Mouse (Mus musculus) MEL (cell line): ENCODE data around the gene Ckap2l. TPM values are rescaled to one million over a fixed set of nuclear protein-coding genes. Genes with fewer than 3 reads are reported as not detected.

ENCODE experiments used
- DNase-seq: peaks from one replicate; pipeline ENCODE4 v3.0.0; 2011; ENCODE audit warnings: low read depth, low spot score
- H3K27ac ChIP-seq: 2 replicates; pipeline ENCODE4 v1.5.1; 2012; ENCODE audit warnings: low read depth, mild to moderate bottlenecking, control low read depth, low read length, moderate library complexity; ENCODE audit not compliant: control insufficient read depth
- H3K27me3 ChIP-seq, 2 experiments: fragments of 150-350 bp in 1 of 2; sonication (generic) in 1 of 2; 2 replicates each; pipeline ENCODE4 v1.6.1; 2012; ENCODE audit warnings: low read length in 2 of 2, mild to moderate bottlenecking in 2 of 2, improper control_type of control experiment in 1 of 2, moderate library complexity in 1 of 2; ENCODE audit not compliant: insufficient read depth in 2 of 2, control insufficient read depth in 1 of 2
- H3K36me3 ChIP-seq, 2 experiments: 2 replicates each; pipeline ENCODE4 v1.6.1; 2012 to 2014; ENCODE audit warnings: low read length in 2 of 2, improper control_type of control experiment in 1 of 2, inconsistent platforms in 1 of 2, mild to moderate bottlenecking in 1 of 2; ENCODE audit not compliant: insufficient read depth in 2 of 2, control insufficient read depth in 1 of 2
- H3K4me1 ChIP-seq, 2 experiments: fragments of 150-350 bp in 1 of 2; sonication (generic) in 1 of 2; 2 replicates each; pipeline ENCODE4 v1.6.1; 2012; ENCODE audit warnings: low read length in 2 of 2, improper control_type of control experiment in 1 of 2, mild to moderate bottlenecking in 1 of 2; ENCODE audit not compliant: insufficient read depth in 2 of 2, control insufficient read depth in 1 of 2
- H3K4me3 ChIP-seq, 2 experiments: fragments of 150-350 bp in 1 of 2; sonication (generic) in 1 of 2; 2 replicates each; pipeline ENCODE4 v1.5.1; 2012; ENCODE audit warnings: low read depth in 2 of 2, low read length in 2 of 2, mild to moderate bottlenecking in 2 of 2, moderate library complexity in 2 of 2, control low read depth in 1 of 2, improper control_type of control experiment in 1 of 2; ENCODE audit not compliant: control insufficient read depth in 1 of 2, insufficient read depth in 1 of 2
- H3K79me2 ChIP-seq: 2 replicates; pipeline ENCODE4 v1.6.1; 2012; ENCODE audit warnings: mild to moderate bottlenecking, low read length, moderate library complexity; ENCODE audit not compliant: control insufficient read depth, poor library complexity, insufficient read depth
- H3K9ac ChIP-seq: 2 replicates; pipeline ENCODE4 v1.6.1; 2012; ENCODE audit warnings: low read depth, mild to moderate bottlenecking, control low read depth, low read length, moderate library complexity; ENCODE audit not compliant: control insufficient read depth, poor library complexity, severe bottlenecking
- H3K9me3 ChIP-seq: fragments of 150-350 bp; sonication (generic); replicated peaks from 2 replicates; pipeline ENCODE4 v1.6.1; 2012; ENCODE audit warnings: mild to moderate bottlenecking, low read length, improper control_type of control experiment, moderate library complexity; ENCODE audit not compliant: insufficient read depth
- CHD1 ChIP-seq: IDR thresholded peaks from 2 replicates; pipeline ENCODE4 v1.6.1; 2012; ENCODE audit warnings: low read depth, mild to moderate bottlenecking, inconsistent platforms, low read length, improper control_type of control experiment
- EP300 ChIP-seq, 2 experiments: IDR thresholded peaks; 2 replicates each; pipeline ENCODE4 v1.6.1; 2011; ENCODE audit warnings: improper control_type of control experiment in 2 of 2, low read length in 2 of 2, low read depth in 1 of 2, mild to moderate bottlenecking in 1 of 2
- GATA1 ChIP-seq: IDR thresholded peaks from 2 replicates; pipeline ENCODE4 v1.6.1; 2011; ENCODE audit warnings: low read depth, low read length, improper control_type of control experiment
- MAFK ChIP-seq: IDR thresholded peaks from 2 replicates; pipeline ENCODE4 v1.6.1; 2011; ENCODE audit warnings: low read depth, mild to moderate bottlenecking, low read length, improper control_type of control experiment, borderline replicate concordance
- MAX ChIP-seq: IDR thresholded peaks from 2 replicates; pipeline ENCODE4 v1.6.1; 2011; ENCODE audit warnings: low read length, improper control_type of control experiment
- MAZ ChIP-seq: IDR thresholded peaks from 2 replicates; pipeline ENCODE4 v1.6.1; 2012; ENCODE audit warnings: low read depth, mild to moderate bottlenecking, inconsistent platforms, low read length, improper control_type of control experiment
- NRF1 ChIP-seq: IDR thresholded peaks from 2 replicates; pipeline ENCODE4 v1.6.1; 2014; ENCODE audit warnings: low read depth, mild to moderate bottlenecking, inconsistent platforms, low read length, improper control_type of control experiment, moderate library complexity; ENCODE audit not compliant: poor library complexity, insufficient read depth, severe bottlenecking
- POLR2A ChIP-seq, 2 experiments: IDR thresholded peaks; 2 replicates each; pipeline ENCODE4 v1.6.1; 2011 to 2012; ENCODE audit warnings: low read length in 2 of 2, mild to moderate bottlenecking in 2 of 2, control low read depth in 1 of 2, improper control_type of control experiment in 1 of 2, low read depth in 1 of 2, moderate library complexity in 1 of 2; ENCODE audit not compliant: control insufficient read depth in 1 of 2, insufficient read depth in 1 of 2, poor library complexity in 1 of 2
- RAD21 ChIP-seq: IDR thresholded peaks from 2 replicates; pipeline ENCODE4 v1.6.1; 2011; ENCODE audit warnings: mild to moderate bottlenecking, low read depth, low read length, improper control_type of control experiment
- SIN3A ChIP-seq: IDR thresholded peaks from 2 replicates; pipeline ENCODE4 v1.6.1; 2012; ENCODE audit warnings: low read length, improper control_type of control experiment, inconsistent platforms
- SMC3 ChIP-seq: IDR thresholded peaks from 2 replicates; pipeline ENCODE4 v1.6.1; 2011; ENCODE audit warnings: low read depth, low read length, improper control_type of control experiment
- TAL1 ChIP-seq: IDR thresholded peaks from 2 replicates; pipeline ENCODE4 v1.6.1; 2012; ENCODE audit warnings: mild to moderate bottlenecking, inconsistent platforms, low read length, moderate library complexity, mixed read lengths
- TCF12 ChIP-seq: IDR thresholded peaks from 2 replicates; pipeline ENCODE4 v1.6.1; 2014; ENCODE audit warnings: low read depth, mild to moderate bottlenecking, inconsistent platforms, low read length, improper control_type of control experiment, moderate library complexity
- USF1 ChIP-seq: IDR thresholded peaks from 2 replicates; pipeline ENCODE4 v1.6.1; 2014; ENCODE audit warnings: low read depth, mild to moderate bottlenecking, inconsistent platforms, low read length, improper control_type of control experiment, moderate library complexity
- USF2 ChIP-seq, 2 experiments: IDR thresholded peaks; 2 replicates each; pipeline ENCODE4 v1.6.1; 2011 to 2012; ENCODE audit warnings: improper control_type of control experiment in 2 of 2, low read length in 2 of 2, borderline replicate concordance in 1 of 2, inconsistent platforms in 1 of 2, low read depth in 1 of 2, mild to moderate bottlenecking in 1 of 2; ENCODE audit not compliant: insufficient read depth in 1 of 2
- ZMIZ1 ChIP-seq: IDR thresholded peaks from 2 replicates; pipeline ENCODE4 v1.6.1; 2012; ENCODE audit warnings: low read depth, mild to moderate bottlenecking, inconsistent platforms, low read length, improper control_type of control experiment, moderate library complexity
- polyA plus RNA-seq, 2 experiments: library from polyadenylated mRNA; stranded (reverse) in 1 of 2; unstranded in 1 of 2; fragments of >175 nt in 1 of 2; fragments of >200 nt in 1 of 2; gene quantifications; 2 replicates each; pipeline versions ENCODE4 v1.2.1 to v1.2.4; 2012; ENCODE audit warnings: low replicate concordance in 2 of 2, low read depth in 1 of 2; ENCODE audit not compliant: insufficient read length in 2 of 2, insufficient read depth in 1 of 2, missing spikeins in 1 of 2
- total RNA-seq: library from RNA; depleted of rRNA; stranded (reverse); fragments of 300-350 nt; gene quantifications from 2 replicates; pipeline ENCODE4 v1.2.3, GENCODE M21; 2012

The Ckap2l gene
- total and polyA plus RNA-seq, 3 experiments, result 10.6 to 25.7 TPM; not detected in 1

DNA sequence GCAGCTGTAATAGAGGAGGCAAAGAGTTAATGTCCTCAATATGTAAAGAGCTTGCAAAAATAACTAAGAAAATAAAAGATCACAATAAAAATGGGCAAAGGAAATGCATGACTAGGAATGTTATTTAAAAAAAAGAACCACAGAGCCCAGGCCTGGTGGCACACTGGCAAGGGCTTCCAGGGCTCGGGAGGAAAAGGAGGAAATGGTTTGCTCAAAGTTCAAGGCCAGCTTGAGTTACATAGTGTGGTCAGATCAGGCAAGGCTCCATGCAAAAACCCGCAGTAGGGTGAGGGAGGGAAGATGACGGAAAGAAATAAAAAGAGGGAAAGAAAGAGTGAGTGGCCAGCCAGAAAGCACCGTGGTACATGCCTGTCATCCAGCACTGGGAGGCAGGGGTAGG lies 68.4 kb downstream of the Ckap2l start:
- Histone ChIP-seq H3K36me3 (peaks cover 0 to 29% of the 10 kb centered on the region in 2 experiments; a peak in 2 of 4 replicates), H3K9me3 (no peaks in the 10 kb centered on the region), H3K79me2 (peaks cover 3% of the 10 kb centered on the region; the same call in 1 of the 2 replicates), H3K27ac (peak overlapping the region; percentile 35), H3K9ac (no peak overlapping the region), H3K4me1 (peaks cover 24 to 41% of the 10 kb centered on the region in 2 experiments), H3K27me3 (no peaks in the 10 kb centered on the region), H3K4me3 (no peak overlapping the region)
- DNase-seq, result peak; percentile 40
- no peak for TF ChIP-seq USF2 (IDR thresholded peaks at IDR 0.05; ENCODE audit: borderline replicate concordance in 1 of 2, insufficient read depth in 1 of 2, low read depth in 1 of 2, low read length in 2 of 2)

DNA sequence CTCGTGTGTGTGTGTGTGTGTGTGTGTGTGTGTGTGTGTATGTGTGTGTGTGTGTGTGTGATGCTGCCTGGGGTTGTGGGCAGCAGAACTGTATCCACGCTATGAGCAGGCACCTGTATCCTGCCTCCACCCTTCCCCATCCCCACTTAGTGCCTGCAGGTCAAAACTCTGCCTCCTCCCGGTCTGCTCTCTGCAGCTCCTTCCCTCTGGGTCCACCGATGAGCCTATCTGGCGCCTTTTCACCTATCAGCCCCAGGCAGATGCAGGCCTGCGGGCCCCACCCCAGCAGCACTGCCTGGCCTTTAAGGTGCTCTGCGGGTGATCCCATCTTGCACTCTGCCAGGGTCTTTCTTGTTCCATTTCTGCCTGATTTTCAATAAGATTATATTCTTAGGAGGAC lies 69.3 kb downstream of the Ckap2l start:
- H3K36me3 ChIP-seq, result peaks cover 0 to 22% of the 10 kb centered on the region in 2 experiments; a peak in 2 of 4 replicates
- no peak overlapping the region for H3K4me3 ChIP-seq
- H3K79me2 ChIP-seq, result peaks cover 3% of the 10 kb centered on the region; the same call in 1 of the 2 replicates
- H3K9ac ChIP-seq, result peak overlapping the region; percentile 58
- peak overlapping the region; percentile 92 for H3K27ac ChIP-seq
- peaks cover 19 to 33% of the 10 kb centered on the region in 2 experiments for H3K4me1 ChIP-seq
- no peaks in the 10 kb centered on the region for H3K9me3 ChIP-seq
- TF ChIP-seq GATA1 (peak; percentile 67), TCF12 (peak; percentile 87), MAZ (peak; percentile 45; the same call in 1 of the 2 replicates), SMC3 (no peak), POLR2A (IDR thresholded peaks at IDR 0.05; ENCODE audit: control insufficient read depth in 1 of 2, insufficient read depth in 1 of 2, low read depth in 1 of 2, low read length in 2 of 2, poor library complexity in 1 of 2) (peak in 1 of 2 experiments; percentile 38; a peak in 1 of 4 replicates), MAFK (no peak), CHD1 (peak; percentile 61; the same call in 1 of the 2 replicates), USF2 (IDR thresholded peaks at IDR 0.05; ENCODE audit: borderline replicate concordance in 1 of 2, insufficient read depth in 1 of 2, low read depth in 1 of 2, low read length in 2 of 2) (no peak), SIN3A (peak; percentile 42), NRF1 (no peak), USF1 (no peak), EP300 (IDR thresholded peaks at IDR 0.05; ENCODE audit: low read depth in 1 of 2, low read length in 2 of 2) (peak; percentile 58 to 85; a peak in 3 of 4 replicates), TAL1 (peak; percentile 81), MAX (no peak), ZMIZ1 (peak; percentile 49; the same call in 1 of the 2 replicates), RAD21 (no peak)
- H3K27me3 ChIP-seq, result no peaks in the 10 kb centered on the region
- peak; percentile 86 for DNase-seq
